Mouse (Mus musculus): ENCODE results near the gene Castor2.
A peak's percentile ranks its signal among the peaks of the same experiment; 100 is the strongest.

Gene Castor2

GRCm38 (mm10) chr5:134105829-134106228 is 6.3 kb downstream of the Castor2 start:
- no peak for DNase-seq

GRCm38 (mm10) chr5:134114981-134115380 is 15.5 kb downstream of the Castor2 start:
- no peak for DNase-seq

GRCm38 (mm10) chr5:134115639-134116259 is 16.2 kb downstream of the Castor2 start:
- DNase-seq, result no peak

- no peak for DNase-seq
Measured at GRCm38 (mm10) chr5:134118798-134119407, 19.4 kb downstream of the Castor2 start.

- DNase-seq, result no peak
Measured at GRCm38 (mm10) chr5:134119481-134120120, 20.1 kb downstream of the Castor2 start.

- no peak for DNase-seq
Measured at GRCm38 (mm10) chr5:134120135-134120534, 20.6 kb downstream of the Castor2 start.

- DNase-seq, result no peak
Measured at GRCm38 (mm10) chr5:134121138-134121892, 21.8 kb downstream of the Castor2 start.

GRCm38 (mm10) chr5:134121893-134122259 is 22.4 kb downstream of the Castor2 start:
- no peak for DNase-seq

GRCm38 (mm10) chr5:134123846-134124245 is 24.3 kb downstream of the Castor2 start:
- no peak for DNase-seq

- no peak for DNase-seq
Measured at GRCm38 (mm10) chr5:134126232-134126631, 26.7 kb downstream of the Castor2 start.

GRCm38 (mm10) chr5:134131586-134131985 is 32.1 kb downstream of the Castor2 start:
- no peak for DNase-seq

GRCm38 (mm10) chr5:134136022-134136421 is 36.5 kb downstream of the Castor2 start:
- no peak for DNase-seq

- DNase-seq, result no peak
Measured at GRCm38 (mm10) chr5:134137933-134138332, 38.4 kb downstream of the Castor2 start.

- no peak for DNase-seq
Measured at GRCm38 (mm10) chr5:134139429-134139828, 39.9 kb downstream of the Castor2 start.

GRCm38 (mm10) chr5:134141236-134141635 is 41.7 kb downstream of the Castor2 start:
- DNase-seq, result no peak

- no peak for DNase-seq
Measured at GRCm38 (mm10) chr5:134142381-134142780, 42.9 kb downstream of the Castor2 start.

- no peak for DNase-seq
Measured at GRCm38 (mm10) chr5:134144986-134145385, 45.5 kb downstream of the Castor2 start.

- DNase-seq, result peak; percentile 18
Measured at GRCm38 (mm10) chr5:134147194-134147753, 47.8 kb downstream of the Castor2 start.

- no peak for DNase-seq
Measured at GRCm38 (mm10) chr5:134148153-134148552, 48.6 kb downstream of the Castor2 start.

GRCm38 (mm10) chr5:134151895-134152294 is 52.4 kb downstream of the Castor2 start:
- DNase-seq, result no peak

GRCm38 (mm10) chr5:134155916-134156466 is 56.5 kb downstream of the Castor2 start:
- DNase-seq, result no peak

- no peak for DNase-seq
Measured at GRCm38 (mm10) chr5:134164688-134165087, 65.2 kb downstream of the Castor2 start.

GRCm38 (mm10) chr5:134166642-134167041 is 67.1 kb downstream of the Castor2 start:
- no peak for DNase-seq

All from right cerebral cortex, adult 18-20 months (tissue).